Mouse (Mus musculus): ENCODE measurements around the gene Akap8l. TPM values are rescaled to one million over a fixed set of nuclear protein-coding genes. Genes with fewer than 3 reads are reported as not detected.

Gene Akap8l
- total and polyA plus RNA-seq, 2 experiments from 2014 or later = 69.9 to 117 TPM

DNA sequence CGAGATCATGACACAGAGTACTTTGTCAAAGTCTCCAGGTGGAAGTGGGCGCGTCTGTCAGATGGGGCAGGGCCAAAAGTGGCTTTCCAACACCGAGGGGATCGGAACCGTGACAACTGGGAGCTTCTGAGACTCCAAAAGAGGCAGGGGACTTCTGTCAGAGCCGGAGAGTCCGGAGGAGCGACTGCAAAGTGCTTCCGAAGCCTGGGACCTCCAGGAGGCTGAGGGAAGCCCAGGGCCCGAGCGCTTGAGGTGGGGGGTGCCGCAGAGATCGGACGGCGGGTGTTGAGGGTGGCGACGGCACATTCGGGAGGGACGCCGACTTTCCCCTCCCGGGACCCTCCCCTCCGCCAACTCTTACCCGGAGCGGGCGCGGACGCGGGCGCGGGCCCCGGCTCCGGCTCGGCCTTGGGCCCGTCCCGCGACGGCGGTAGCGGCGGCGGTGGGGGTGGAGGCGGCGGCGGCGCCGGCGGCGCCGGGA, 13.5 kb upstream of the Akap8l start:
- no peak for TF ChIP-seq CTCF (IDR thresholded peaks at IDR 0.05)
- 2% methylated on average over 30 of the region's 50 CpGs for WGBS
- Histone ChIP-seq H3K4me3 (ENCODE audit: low read depth, low read length) (peak overlapping the region; percentile 90), H3K4me2 (ENCODE audit: low read depth, low read length, poor library complexity, severe bottlenecking) (peak overlapping the region; percentile 85), H3K9ac (replicated peaks; ENCODE audit: low read length, poor library complexity, severe bottlenecking) (peak overlapping the region; percentile 93), H3K4me1 (ENCODE audit: insufficient read depth, low read length) (peaks cover 11% of the 10 kb centered on the region), H3K27ac (ENCODE audit: low read depth, low read length) (peak overlapping the region; percentile 73), H3K9me3 (ENCODE audit: low read length) (no peaks in the 10 kb centered on the region), H3K27me3 (ENCODE audit: insufficient read depth, low read length) (no peaks in the 10 kb centered on the region), H3K36me3 (ENCODE audit: insufficient read depth, low read length) (peaks cover 38% of the 10 kb centered on the region)
- ATAC-seq (ENCODE audit: low FRiP score) = peak; percentile 24
- DNase-seq (ENCODE audit: low spot score) = no peak

DNA sequence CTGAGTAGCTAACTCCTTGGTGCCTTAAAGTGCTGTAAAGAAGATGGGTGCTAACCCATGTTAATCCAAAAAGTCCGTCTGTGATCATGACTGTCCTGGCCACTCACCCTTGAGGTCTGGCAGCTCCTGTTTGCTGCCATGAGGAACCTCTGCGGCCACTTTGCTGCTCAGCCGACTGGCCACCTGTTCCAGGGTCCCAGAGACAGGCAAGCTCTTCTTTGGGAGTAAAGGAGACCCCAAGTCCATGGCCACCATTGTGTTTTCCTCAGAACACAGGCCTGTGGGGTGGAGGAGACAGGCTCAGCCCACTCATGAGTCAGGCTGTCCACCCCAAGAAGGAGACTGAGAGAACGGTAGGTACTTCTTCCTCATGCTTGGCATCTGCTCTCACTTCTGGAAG, 12.3 kb upstream of the Akap8l start:
- no peak for TF ChIP-seq CTCF (IDR thresholded peaks at IDR 0.05)
- H3K27ac ChIP-seq (ENCODE audit: low read depth, low read length) = no peak overlapping the region
- H3K9ac ChIP-seq (replicated peaks; ENCODE audit: low read length, poor library complexity, severe bottlenecking) = no peak overlapping the region
- peaks cover 11% of the 10 kb centered on the region for H3K4me1 ChIP-seq (ENCODE audit: insufficient read depth, low read length)
- ATAC-seq (ENCODE audit: low FRiP score) = no peak
- H3K36me3 ChIP-seq (ENCODE audit: insufficient read depth, low read length) = peaks cover 45% of the 10 kb centered on the region
- no peaks in the 10 kb centered on the region for H3K27me3 ChIP-seq (ENCODE audit: insufficient read depth, low read length)
- H3K4me3 ChIP-seq (ENCODE audit: low read depth, low read length) = no peak overlapping the region
- H3K9me3 ChIP-seq (ENCODE audit: low read length) = no peaks in the 10 kb centered on the region
- WGBS = 88% methylated on average over 4 of the region's 4 CpGs
- DNase-seq (ENCODE audit: low spot score) = no peak
- peak overlapping the region; percentile 85; the same call in 1 of the 2 replicates for H3K4me2 ChIP-seq (ENCODE audit: low read depth, low read length, poor library complexity, severe bottlenecking)

DNA sequence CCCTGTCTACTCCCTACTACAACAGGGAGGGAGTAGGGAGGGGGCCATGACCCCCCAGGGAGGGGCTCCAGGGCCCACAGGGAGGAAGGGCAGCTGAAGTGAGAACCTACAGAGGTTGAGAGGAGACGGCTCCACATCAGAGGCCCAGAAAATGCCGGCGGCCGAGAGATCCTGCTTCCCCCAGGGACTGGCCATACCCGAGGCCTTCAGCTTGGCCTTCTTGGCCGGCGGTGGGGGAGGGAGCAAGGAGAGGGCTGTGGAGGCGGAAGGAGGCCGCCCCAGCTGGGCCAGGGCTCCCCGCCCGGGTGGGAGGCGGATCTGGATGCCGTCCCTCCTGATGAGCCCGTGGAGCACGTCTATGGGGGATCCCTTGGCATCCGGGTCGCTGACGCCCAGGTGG, 9.5 kb upstream of the Akap8l start:
- DNase-seq (ENCODE audit: low spot score) (no peak), ATAC-seq (ENCODE audit: low FRiP score) (no peak)
- H3K4me2 ChIP-seq (ENCODE audit: low read depth, low read length, poor library complexity, severe bottlenecking) = no peak overlapping the region
- no peak for TF ChIP-seq CTCF (IDR thresholded peaks at IDR 0.05)
- H3K4me3 ChIP-seq (ENCODE audit: low read depth, low read length) = no peak overlapping the region
- peaks cover 11% of the 10 kb centered on the region for H3K4me1 ChIP-seq (ENCODE audit: insufficient read depth, low read length)
- H3K27ac ChIP-seq (ENCODE audit: low read depth, low read length) = no peak overlapping the region
- H3K9ac ChIP-seq (replicated peaks; ENCODE audit: low read length, poor library complexity, severe bottlenecking) = no peak overlapping the region
- H3K27me3 ChIP-seq (ENCODE audit: insufficient read depth, low read length) = no peaks in the 10 kb centered on the region
- no peaks in the 10 kb centered on the region for H3K9me3 ChIP-seq (ENCODE audit: low read length)
- 93% methylated on average over 18 of the region's 18 CpGs for WGBS
- peaks cover 66% of the 10 kb centered on the region for H3K36me3 ChIP-seq (ENCODE audit: insufficient read depth, low read length)

DNA sequence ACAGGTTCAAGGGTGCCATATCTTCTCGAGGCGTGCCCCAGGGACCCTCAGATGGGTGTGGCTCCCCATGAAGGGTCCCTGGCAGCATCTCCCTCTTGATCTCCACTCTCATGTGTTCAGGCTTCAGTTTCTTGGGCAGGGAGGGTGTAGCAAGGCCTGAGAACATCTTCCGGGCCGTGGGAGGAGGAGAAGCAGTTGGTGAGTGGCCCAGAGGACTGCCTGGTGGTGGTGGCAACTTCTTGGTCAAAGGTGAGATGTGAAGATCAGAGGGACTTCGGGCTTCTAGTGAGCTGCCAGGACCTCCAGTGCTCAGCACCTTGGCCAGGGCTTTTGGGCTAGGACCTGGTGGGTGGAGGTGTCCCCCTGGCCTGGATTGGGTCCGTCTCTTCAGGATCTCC, 8.5 kb upstream of the Akap8l start:
- Histone ChIP-seq H3K27me3 (ENCODE audit: insufficient read depth, low read length) (no peaks in the 10 kb centered on the region), H3K36me3 (ENCODE audit: insufficient read depth, low read length) (peaks cover 75% of the 10 kb centered on the region), H3K27ac (ENCODE audit: low read depth, low read length) (no peak overlapping the region), H3K4me1 (ENCODE audit: insufficient read depth, low read length) (peaks cover 11% of the 10 kb centered on the region), H3K4me2 (ENCODE audit: low read depth, low read length, poor library complexity, severe bottlenecking) (no peak overlapping the region), H3K9me3 (ENCODE audit: low read length) (no peaks in the 10 kb centered on the region), H3K9ac (replicated peaks; ENCODE audit: low read length, poor library complexity, severe bottlenecking) (no peak overlapping the region), H3K4me3 (ENCODE audit: low read depth, low read length) (no peak overlapping the region)
- ATAC-seq (ENCODE audit: low FRiP score) (no peak), DNase-seq (ENCODE audit: low spot score) (no peak)
- WGBS = 95% methylated on average over 6 of the region's 6 CpGs
- TF ChIP-seq CTCF (IDR thresholded peaks at IDR 0.05) = no peak

DNA sequence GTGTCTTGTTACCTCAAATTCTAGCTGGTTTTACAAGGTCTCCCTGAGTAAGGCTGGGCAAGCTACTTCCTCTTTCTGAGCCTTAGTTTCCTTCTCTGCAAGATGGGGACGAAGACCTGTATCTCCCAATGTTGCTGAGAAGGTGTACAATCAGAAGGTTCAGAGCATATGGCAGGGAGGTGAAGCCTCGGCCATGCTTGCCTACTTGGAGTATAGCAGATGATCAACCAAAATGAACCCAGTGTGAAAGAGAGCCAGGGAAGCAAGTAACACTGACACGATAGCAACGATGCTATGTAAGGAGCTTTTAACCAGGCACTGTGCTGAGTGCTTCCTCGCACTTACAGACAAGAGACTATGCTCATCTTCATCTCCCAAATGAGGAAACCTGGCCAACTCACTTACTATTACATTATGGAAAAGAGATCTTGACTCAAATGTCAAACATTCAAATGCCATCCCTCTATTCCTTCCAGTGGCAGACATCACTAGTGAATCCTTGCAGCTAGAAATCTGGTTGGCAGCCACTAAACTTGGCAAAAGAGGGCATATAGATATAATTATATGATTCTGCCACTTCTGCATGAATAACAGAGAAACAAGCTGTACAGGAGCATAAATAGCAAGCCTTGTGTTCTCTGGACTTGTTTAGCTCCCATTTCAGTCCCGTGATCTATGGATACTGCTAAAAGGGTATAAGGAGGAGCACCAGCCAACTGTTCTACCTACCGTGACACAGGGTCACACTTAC, 8.0 kb upstream of the Akap8l start:
- TF ChIP-seq CTCF (IDR thresholded peaks at IDR 0.05) = no peak
- WGBS = 96% methylated on average over 7 of the region's 7 CpGs
- Histone ChIP-seq H3K4me2 (ENCODE audit: low read depth, low read length, poor library complexity, severe bottlenecking) (no peak overlapping the region), H3K9me3 (ENCODE audit: low read length) (no peaks in the 10 kb centered on the region), H3K27ac (ENCODE audit: low read depth, low read length) (no peak overlapping the region), H3K4me3 (ENCODE audit: low read depth, low read length) (no peak overlapping the region), H3K4me1 (ENCODE audit: insufficient read depth, low read length) (peaks cover 9% of the 10 kb centered on the region), H3K27me3 (ENCODE audit: insufficient read depth, low read length) (no peaks in the 10 kb centered on the region), H3K36me3 (ENCODE audit: insufficient read depth, low read length) (peaks cover 79% of the 10 kb centered on the region), H3K9ac (replicated peaks; ENCODE audit: low read length, poor library complexity, severe bottlenecking) (no peak overlapping the region)
- ATAC-seq (ENCODE audit: low FRiP score) (no peak), DNase-seq (ENCODE audit: low spot score) (no peak)

Data from midbrain, postnatal 0 days (tissue).